Mouse (Mus musculus) stomach, embryonic 14.5 days (tissue): ENCODE measurements around the gene Slitrk1. TPM values are rescaled to one million over a fixed set of nuclear protein-coding genes. Genes with fewer than 3 reads are reported as not detected.

Source experiments
- ATAC-seq: fragments of 200-750 bp; cut with Nextera tagmentation; 2 replicates; pipeline ENCODE4 v1.8.0; 2017; ENCODE audit warnings: low read depth, moderate TSS enrichment; ENCODE audit not compliant: insufficient number of reproducible peaks, insufficient read depth, low FRiP score
- H3K27ac ChIP-seq: fragments of 300-500 bp; sonication (generic); 2 replicates; pipeline ENCODE4 v1.5.1; 2014; ENCODE audit warnings: mild to moderate bottlenecking, low read length, moderate library complexity, mixed read lengths
- H3K27me3 ChIP-seq: fragments of 300-500 bp; sonication (generic); 2 replicates; pipeline ENCODE4 v1.6.1; 2014; ENCODE audit warnings: low read length, control low read depth, mixed read lengths; ENCODE audit not compliant: control insufficient read depth, insufficient read depth
- H3K36me3 ChIP-seq: fragments of 300-500 bp; sonication (generic); 2 replicates; pipeline ENCODE4 v1.6.1; 2014; ENCODE audit warnings: mild to moderate bottlenecking, control low read depth, low read length, moderate library complexity, mixed read lengths; ENCODE audit not compliant: control insufficient read depth, insufficient read depth
- H3K4me1 ChIP-seq: fragments of 300-500 bp; sonication (generic); 2 replicates; pipeline ENCODE4 v1.6.1; 2014; ENCODE audit warnings: low read length, control low read depth, mixed read lengths; ENCODE audit not compliant: control insufficient read depth, insufficient read depth
- H3K4me2 ChIP-seq: fragments of 300-500 bp; sonication (generic); replicated peaks from 2 replicates; pipeline ENCODE4 v1.6.1; 2014; ENCODE audit warnings: low read depth, low read length, control low read depth
- H3K4me3 ChIP-seq: fragments of 300-500 bp; sonication (generic); 2 replicates; pipeline ENCODE4 v1.5.1; 2014; ENCODE audit warnings: low read depth, low read length, control low read depth
- H3K9ac ChIP-seq: fragments of 300-500 bp; sonication (generic); replicated peaks from 2 replicates; pipeline ENCODE4 v1.6.1; 2014; ENCODE audit warnings: low read depth, mild to moderate bottlenecking, control low read depth, low read length, moderate library complexity, mixed read lengths
- H3K9me3 ChIP-seq: fragments of 300-500 bp; sonication (generic); 2 replicates; pipeline ENCODE4 v1.6.1; 2016; ENCODE audit warnings: low read depth, low read length, control low read depth; ENCODE audit not compliant: control insufficient read depth
- WGBS: fragments of 180-500 bp; shearing (Covaris S2); extraction: QIAGEN DNeasy Blood & Tissue Kit; methylation state at CpG from one replicate; pipeline ENCODE4 v1.1.7; 2014; 5-methylcytosine and 5-hydroxymethylcytosine counted together
- polyA plus RNA-seq: library from polyadenylated mRNA; unstranded; fragments of >200 nt; fragmentation: Nextera tagmentation; extraction: Ambion mirVana; gene quantifications from 2 replicates; pipeline ENCODE4 v1.2.1, GENCODE M21; 2014

Slitrk1 gene
- polyA plus RNA-seq, 1 experiment from 2014 or later: 1.5 TPM

DNA sequence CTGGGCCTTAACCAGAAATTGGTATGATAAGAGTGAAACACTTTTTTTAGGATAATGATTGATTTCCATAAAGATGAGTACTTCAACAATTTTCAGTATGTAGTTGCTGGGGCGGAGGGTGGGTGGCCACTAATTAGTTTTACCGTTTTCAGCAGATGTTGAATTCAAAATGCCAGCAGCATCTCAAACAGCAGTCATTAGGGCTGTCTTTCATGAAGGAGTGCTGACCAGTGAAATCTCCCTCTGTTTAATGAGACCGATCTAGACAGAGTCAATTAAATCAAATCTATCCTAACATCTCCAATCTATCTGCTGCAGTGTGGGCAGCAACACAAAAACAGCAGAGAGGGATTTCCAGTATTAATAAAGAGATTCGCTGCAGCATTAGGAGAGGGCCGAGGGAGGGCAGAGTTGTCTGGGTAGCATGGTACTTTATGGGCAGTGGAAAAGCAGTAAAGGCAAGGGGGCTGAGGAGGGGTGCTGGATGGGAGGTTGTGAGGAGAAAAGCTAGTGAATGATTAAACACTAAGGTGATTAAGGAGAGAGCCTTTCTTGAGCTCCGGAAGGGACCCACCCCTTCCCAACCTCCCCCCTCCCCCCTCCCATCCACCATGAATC, 4.5 kb downstream of the Slitrk1 start:
- 35% methylated on average over 6 of the region's 6 CpGs for WGBS
- Histone ChIP-seq H3K27me3 (peaks cover 9% of the 10 kb centered on the region; the same call in 1 of the 2 replicates), H3K4me2 (no peak overlapping the region), H3K36me3 (no peaks in the 10 kb centered on the region), H3K4me3 (no peak overlapping the region), H3K9me3 (no peaks in the 10 kb centered on the region), H3K4me1 (peaks cover 10% of the 10 kb centered on the region; the same call in 1 of the 2 replicates), H3K9ac (no peak overlapping the region), H3K27ac (no peak overlapping the region)
- no peak for ATAC-seq

DNA sequence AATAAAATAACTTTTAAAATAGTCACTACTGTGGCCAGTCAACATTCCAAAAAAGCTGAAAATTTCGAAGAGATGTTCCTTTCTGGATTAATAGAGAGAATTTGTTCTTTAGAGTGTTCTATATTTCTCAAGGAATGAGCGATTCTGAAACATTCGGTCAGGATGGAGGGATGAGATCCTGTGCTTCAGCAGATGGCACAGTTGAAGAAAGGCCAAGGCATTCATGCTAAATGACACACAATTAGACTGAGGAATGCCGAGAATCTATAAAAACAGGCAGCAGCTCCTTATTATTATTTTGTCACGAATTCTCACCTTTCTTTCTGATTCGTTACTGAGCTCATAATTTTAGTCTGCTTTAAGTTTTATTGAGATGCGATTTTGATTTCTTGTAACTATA, 15.4 kb downstream of the Slitrk1 start:
- no peak overlapping the region for H3K4me3 ChIP-seq
- H3K9ac ChIP-seq: no peak overlapping the region
- no peaks in the 10 kb centered on the region for H3K36me3 ChIP-seq
- H3K27me3 ChIP-seq: no peaks in the 10 kb centered on the region
- H3K27ac ChIP-seq: no peak overlapping the region
- H3K4me2 ChIP-seq: no peak overlapping the region
- no peaks in the 10 kb centered on the region for H3K4me1 ChIP-seq
- WGBS: 86% methylated on average over 7 of the region's 7 CpGs
- H3K9me3 ChIP-seq: no peaks in the 10 kb centered on the region
- ATAC-seq: no peak

DNA sequence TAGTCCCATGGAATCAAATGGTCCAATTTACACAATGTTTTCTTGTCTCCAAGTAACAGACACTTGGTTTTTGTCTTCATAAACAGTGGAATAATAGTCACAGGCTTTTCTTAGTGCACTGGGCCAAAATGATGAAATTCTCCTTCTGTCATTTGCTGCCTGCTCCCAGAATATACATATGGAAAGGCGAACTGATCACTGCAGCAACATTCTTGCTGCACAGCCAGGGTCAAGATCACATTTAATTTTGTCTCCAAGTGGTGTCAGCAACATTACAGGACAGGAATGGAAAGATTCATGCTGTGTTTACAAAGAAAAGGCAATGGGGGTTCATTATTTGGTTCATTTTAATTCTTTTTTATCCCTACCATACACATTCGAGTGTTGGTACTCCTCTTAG, 18.5 kb downstream of the Slitrk1 start:
- Histone ChIP-seq H3K9me3 (no peaks in the 10 kb centered on the region), H3K27me3 (no peaks in the 10 kb centered on the region), H3K36me3 (no peaks in the 10 kb centered on the region), H3K4me3 (no peak overlapping the region), H3K27ac (no peak overlapping the region), H3K4me1 (no peaks in the 10 kb centered on the region), H3K9ac (no peak overlapping the region), H3K4me2 (no peak overlapping the region)
- WGBS: 35% methylated on average over 2 of the region's 2 CpGs
- peak; percentile 23; the same call in 1 of the 2 replicates for ATAC-seq

DNA sequence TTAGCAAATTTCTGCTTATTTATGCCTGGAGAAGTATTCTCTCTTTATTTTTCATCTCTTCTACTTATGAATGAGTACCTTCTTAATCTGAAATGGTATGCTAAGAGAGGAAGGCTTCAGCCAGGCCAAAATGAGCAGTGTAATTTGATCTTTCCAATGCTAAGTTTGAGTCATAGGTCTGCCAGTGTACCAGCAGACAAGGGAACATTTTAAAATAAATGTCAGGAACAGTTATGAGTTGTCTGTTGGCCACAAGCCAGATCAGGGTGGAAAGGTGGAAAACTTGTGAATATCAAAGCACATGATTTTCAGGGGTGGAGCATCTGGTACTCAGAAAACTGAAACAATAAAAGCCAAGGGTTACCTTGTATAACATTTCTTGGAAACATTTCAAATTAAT, 46.1 kb downstream of the Slitrk1 start:
- no peak for ATAC-seq
- no peaks in the 10 kb centered on the region for H3K9me3 ChIP-seq
- H3K9ac ChIP-seq: no peak overlapping the region
- no peaks in the 10 kb centered on the region for H3K36me3 ChIP-seq
- H3K4me3 ChIP-seq: no peak overlapping the region
- no peak overlapping the region for H3K4me2 ChIP-seq
- no peaks in the 10 kb centered on the region for H3K27me3 ChIP-seq
- H3K4me1 ChIP-seq: no peaks in the 10 kb centered on the region
- H3K27ac ChIP-seq: no peak overlapping the region

DNA sequence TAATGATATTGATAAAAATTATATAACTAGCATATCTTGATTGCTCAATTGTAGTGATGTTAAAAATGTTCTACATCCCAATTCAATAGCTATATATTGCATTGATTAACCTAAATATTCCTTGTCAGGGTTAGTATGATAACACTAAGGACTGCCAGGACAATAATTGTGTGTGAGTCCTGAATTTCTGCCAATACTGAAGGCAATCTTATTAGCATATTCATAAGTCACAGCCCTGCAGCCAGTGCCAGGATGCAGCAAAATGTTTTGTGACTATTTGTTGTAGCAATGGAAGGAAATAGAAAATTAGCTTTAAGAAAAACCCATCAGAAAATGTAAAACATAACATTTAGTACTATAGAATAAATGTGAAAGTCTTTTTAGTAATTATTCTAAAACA, 49.3 kb downstream of the Slitrk1 start:
- Histone ChIP-seq H3K9me3 (no peaks in the 10 kb centered on the region), H3K4me3 (no peak overlapping the region), H3K27ac (no peak overlapping the region), H3K9ac (no peak overlapping the region), H3K27me3 (no peaks in the 10 kb centered on the region), H3K4me2 (no peak overlapping the region), H3K4me1 (no peaks in the 10 kb centered on the region), H3K36me3 (no peaks in the 10 kb centered on the region)
- ATAC-seq: no peak

DNA sequence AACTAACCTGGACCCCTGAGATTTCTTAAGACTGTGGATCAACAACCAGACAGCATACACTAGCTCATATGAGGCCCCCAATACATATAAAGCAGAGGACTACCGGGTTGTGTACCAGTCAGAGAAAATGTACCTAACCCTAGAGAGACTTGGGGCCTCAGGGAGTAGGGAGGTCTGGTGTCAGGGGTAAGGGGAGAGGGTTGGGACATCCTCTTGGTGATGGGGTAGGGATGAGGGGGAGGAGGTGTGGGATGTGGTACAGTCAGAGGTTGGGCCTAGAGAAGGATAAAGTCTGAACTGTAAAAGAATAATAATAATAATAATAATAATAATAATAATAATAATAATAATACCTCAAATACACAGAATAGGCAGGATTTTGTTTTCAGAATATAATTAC, 54.6 kb downstream of the Slitrk1 start:
- Histone ChIP-seq H3K9ac (no peak overlapping the region), H3K4me1 (no peaks in the 10 kb centered on the region), H3K27ac (no peak overlapping the region), H3K4me3 (no peak overlapping the region), H3K36me3 (no peaks in the 10 kb centered on the region), H3K9me3 (no peaks in the 10 kb centered on the region), H3K27me3 (no peaks in the 10 kb centered on the region), H3K4me2 (no peak overlapping the region)
- no peak for ATAC-seq
- 90% methylated on average over 1 of the region's 1 CpGs for WGBS
